Mouse (Mus musculus) left cerebral cortex, postnatal 10 days (tissue): ENCODE measurements at regions not wholly inside any gene's neighbourhood (a gene's known extent, or its start where the extent isn't known, plus 50 kb on each side); places are given as distances from the start of the nearest gene placed in this dataset.

Source experiments
- DNase-seq, 2 experiments: peaks; one replicate each; pipeline ENCODE4 v3.0.0; 2021 to 2022; ENCODE audit warnings: low spot score in 2 of 2, mixed read lengths in 1 of 2; ENCODE audit errors: extremely low spot score in 1 of 2
- intact Hi-C: fragments of 180-260 bp; cut with DNase I; formaldehyde crosslinking; loops from one replicate; pipeline ENCODE4 v1.15.1; 2025

DNA sequence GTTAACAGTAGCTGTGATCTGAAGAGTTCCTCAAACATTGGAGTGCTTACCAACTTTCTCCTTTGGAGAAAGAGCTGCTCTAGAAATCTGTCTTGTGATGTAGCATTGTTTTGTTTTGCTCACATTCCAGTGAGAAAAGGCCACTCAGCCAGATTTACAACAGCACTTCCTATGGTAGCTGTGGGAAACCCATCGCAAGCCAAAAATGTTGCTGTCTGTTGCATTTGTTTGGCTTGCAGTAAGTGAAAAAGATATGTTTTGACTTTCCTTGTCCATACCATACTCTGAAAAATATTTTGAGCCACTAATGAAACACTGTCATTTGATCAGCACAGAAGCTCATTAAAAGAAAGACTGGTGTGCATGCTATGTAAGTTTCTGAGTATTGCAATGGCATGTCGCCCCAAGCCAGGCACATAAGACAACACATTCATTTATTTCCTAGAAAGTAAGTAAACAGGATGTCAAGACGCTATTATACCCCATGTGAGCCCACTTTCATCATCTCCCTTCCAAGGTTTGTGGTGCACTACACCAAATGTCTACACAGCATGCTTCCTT lies 66.2 kb downstream of the Car2 start:
- no peak for DNase-seq
- intact Hi-C loops = no loop called here

DNA sequence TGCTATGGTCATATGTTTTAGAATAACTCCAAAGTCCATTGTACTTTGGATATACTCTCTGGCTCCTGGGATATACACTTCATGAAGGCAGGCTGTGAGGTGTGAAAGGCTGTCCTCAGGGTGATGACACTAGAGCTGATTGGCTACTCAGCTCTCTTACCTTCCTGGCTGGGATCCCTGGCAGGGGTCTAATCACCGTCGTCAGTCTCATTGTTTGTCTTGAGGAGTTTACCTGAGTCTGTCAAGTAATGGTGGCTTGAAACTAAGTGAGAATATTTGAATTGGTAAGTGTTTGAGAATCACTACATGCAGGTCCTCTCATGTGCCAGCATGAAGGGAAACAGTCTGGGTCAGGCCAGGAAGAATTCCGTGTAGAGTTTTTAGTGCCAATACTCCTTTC lies 66.9 kb downstream of the Car2 start:
- intact Hi-C loops = no loop called here
- no peak for DNase-seq

DNA sequence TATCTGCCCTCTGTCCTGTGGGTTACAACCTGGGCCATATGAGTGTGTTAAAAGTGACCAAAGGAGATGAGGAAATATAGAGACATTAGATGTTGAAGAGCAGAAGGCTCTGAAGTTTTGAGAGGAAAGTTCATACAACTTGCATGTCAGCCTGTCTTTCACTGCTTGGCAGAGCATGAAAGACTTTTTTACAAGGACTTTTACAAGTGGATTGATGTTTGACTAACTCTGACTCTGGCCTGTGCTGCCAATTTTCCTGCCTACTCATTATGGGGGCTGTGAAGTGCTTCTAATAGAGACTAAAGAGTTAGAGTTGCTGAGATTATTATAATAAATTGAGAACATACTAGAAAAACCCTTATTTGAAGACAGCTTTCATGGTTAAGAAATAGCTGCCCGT lies 71.4 kb downstream of the Car2 start:
- intact Hi-C loops = no loop called here
- DNase-seq = no peak

DNA sequence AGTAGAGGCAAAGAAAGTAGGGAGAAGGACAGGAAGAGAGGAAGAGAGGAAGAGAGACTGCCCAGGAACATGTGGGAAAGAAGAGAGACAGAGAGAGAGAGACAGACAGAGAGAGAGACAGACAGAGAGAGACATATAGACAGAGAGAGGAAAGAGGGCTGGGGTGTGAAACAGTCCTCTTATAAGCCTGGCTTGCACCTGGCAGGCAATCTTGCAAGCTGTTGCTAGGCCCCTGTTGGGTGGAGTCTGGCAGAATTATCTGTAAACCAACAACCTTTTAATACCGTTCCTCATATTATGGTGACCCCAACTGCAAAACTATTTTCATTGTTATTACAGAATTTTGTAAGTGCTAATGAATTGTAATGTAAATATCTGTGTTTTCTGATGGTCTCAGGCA lies 72.2 kb downstream of the Car2 start:
- intact Hi-C loops = no loop called here
- DNase-seq = no peak

DNA sequence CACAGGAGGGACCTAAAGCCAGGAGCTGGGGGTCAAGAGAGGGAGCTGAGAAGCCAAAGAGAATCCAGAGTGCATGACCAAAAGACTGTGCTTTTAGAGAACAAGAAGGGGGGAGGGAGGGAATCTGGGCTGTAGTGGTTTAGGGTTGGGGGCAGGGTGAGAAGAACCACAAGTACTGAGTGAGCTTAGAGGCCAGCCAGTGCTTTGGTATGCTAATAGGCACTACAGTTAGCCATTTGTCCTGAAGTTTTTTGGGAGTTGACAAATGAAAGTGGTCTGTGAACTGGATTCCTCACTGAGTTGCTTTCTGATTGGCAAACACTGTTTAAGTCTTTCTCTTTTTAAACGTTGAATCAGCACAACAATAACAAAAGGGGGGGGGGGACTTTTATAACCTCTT lies 73.5 kb downstream of the Car2 start:
- intact Hi-C loops = no loop called here

DNA sequence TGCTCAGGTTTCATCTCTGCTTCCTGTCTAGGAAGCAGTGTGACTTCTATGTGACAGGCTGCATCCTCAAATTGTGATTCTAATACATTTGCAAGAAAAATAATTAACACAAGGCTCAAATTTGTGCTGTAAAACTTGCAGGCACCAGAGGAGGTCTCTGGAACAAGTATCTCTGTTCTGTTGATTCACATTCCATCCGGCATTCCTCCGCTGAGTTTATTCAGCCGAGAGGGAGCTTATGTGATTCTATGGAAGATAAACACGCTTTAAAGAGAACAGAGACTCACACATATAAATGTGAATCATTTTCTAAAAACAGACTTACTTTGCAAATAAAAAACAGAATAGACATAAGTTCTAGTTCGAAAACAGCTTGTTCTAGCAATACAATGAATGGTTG lies 78.7 kb downstream of the Car2 start:
- DNase-seq = no peak
- intact Hi-C loops = no loop called here

More for the DNA sequence above, 73.5 kb downstream of the Car2 start:
- peak in 1 of 2 experiments; percentile 13 for DNase-seq

DNA sequence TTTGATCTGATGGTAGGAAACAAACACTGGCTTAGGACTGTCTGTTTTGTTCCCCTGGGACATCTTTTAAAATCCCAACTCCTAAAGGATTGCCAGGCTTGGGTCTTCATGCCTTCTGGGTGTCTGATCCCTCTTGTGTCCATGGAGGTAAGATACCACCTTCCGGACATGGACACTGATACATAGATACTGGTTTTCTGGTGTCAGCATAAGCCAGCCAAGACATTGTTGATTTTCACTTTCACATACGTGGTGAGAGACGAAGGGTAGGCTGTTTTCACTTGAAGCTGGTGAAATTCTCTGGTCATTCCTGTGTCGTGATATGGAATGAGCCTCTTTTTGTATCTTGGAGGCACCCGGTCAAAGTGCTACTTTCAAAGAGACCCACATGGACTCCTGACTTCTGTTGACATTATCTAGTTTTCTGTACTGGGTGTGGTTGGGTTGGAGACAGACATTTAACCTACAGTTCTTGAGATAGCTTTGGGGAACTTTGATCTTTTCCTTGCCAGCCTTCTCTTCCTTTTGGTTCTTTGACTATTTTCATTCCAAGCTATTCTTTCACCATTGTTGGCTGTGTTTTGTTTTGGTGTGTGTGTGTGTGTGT lies 79.5 kb downstream of the Car2 start:
- intact Hi-C loops = no loop called here
- DNase-seq = no peak

DNA sequence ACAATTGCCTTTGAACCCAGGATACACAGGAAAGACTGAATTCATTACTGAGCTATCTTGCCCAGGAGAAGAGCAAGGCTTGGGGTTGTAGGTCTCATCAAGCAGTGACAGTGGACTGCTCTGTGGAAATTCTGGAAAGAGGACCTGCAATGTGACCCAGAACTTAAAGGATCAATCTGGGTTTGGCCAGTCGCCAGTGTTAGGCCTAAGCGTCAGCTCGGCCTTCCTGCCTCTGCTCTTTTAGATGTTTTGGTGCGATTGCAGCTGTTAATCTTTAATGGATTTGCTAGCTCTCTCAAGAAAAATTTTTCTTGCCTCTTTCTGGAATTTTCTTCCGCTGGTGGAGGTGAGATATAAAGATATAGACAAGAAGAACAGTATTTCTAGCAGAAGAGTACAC lies 81.2 kb downstream of the Car2 start:
- intact Hi-C loops = no loop called here
- peak in 1 of 2 experiments; percentile 22 for DNase-seq

DNA sequence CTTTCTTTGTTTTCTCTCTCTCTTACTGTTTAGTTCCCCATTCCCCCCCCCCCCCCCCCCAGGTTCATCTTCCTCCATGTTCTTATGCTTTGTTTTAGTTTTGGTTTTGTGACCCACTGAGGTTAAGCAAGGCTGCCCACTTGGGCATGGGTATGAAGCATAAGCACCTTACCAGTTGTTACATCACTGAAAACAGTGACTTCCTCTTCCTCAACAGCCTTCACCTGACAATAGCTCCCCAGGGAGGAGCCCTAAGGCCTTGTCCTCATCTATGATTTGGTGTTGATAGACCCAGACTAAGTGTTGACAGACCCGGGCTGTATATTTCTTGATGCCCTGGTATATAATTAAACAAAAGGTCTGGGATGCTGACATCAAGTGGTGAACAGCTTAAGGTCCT lies 82.3 kb downstream of the Car2 start:
- DNase-seq = no peak
- intact Hi-C loops = no loop called here

DNA sequence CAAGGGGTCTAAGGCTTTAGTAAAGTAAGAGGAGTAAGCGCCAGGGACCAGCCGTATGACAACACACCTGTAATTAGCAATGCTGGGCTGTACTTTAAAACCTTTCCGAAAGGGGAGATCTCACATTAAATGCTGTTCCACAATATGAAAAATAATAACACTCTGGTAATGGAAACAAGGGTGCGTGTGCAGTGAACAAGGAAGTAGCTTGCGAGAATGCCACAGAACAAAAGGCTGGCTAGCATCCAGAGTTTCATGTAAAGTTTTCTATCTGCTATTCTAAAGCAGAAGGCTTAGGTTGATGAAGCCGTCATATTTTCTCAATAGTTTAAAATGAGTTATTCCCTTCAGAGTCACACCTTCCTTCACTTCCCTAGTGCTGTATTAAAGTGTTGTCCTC lies 83.6 kb downstream of the Car2 start:
- intact Hi-C loops = no loop called here
- DNase-seq = no peak

DNA sequence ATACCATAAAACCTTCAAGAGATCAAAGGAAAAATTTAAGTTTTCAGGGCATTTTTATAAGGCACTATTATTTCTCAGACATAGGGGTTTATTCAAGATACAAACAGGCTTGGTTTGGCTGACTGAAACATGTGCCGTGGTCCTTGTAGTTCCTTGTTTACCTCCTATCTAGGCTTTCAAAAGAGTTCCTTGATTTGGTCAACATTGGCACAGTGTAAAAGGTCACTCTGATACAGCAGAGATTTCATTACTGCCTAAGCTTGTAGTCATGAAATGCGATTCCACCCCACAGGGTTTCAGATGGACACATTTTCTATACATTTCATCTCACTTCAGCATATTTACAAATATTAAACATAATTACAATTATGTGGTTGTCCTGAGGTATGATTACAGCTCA lies 85.6 kb downstream of the Car2 start:
- DNase-seq = no peak
- intact Hi-C loops = no loop called here

DNA sequence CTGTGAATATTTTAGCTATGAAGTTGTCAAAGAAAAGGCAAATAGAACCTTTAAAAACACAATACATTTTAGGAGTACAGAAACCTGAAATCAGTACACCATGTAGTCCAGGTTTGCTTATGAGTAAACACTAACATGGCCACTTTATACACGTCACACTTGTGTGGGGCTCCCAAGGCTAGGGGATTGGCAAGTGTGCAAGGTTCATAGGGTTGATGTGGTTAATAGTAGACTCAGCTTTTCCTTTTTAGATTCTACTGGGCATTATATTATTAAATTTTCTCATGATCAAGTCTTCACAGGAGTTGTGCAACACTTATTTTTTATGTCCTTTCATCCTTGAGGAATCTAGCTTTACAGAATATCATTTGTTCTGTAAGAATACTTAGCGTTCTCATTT lies 88.7 kb downstream of the Car2 start:
- DNase-seq = no peak
- intact Hi-C loops = no loop called here

DNA sequence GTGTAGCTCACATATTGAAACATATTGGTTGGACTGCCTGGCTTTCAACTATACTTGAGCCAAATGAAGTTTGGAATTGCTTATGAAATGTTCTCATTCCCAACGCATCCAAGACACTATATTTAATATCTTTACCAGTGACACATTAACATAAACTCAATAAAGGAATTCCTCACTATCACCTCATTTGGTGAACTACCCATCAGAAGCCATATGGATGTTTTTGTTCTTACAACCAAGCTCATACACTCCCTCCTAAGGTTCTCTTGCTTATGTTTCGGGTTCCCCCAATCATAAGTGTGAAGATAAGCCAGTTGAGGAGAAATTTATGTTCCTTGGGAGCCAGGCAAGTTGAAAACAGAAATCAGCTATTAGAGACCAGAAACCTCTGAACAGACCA lies 89.1 kb downstream of the Car2 start:
- DNase-seq = no peak
- intact Hi-C loops = no loop called here

DNA sequence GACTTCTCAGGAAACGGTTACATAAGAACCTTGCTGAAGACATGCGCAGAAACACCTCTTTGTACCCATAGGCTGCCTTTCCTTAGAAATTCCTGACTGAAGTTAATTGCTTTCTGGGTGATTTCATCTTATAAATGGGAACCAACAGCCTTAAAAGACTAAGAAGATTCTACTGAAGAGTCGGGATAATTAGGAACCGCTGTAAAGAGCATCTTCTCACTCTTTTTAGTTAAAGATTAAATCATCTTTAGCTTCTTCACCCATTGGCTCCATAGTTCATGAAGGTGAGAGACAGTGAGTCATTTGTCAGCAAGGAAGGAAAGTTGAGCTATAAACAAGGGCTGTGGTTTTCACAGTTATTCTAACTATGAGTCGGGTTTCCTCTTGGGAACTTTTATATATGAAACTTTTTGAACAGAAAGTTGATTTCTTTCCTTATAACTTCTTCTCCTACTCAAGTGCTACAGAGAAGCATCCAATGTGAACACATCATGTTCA lies 93.1 kb downstream of the Car2 start:
- DNase-seq = no peak
- intact Hi-C loops = no loop called here

DNA sequence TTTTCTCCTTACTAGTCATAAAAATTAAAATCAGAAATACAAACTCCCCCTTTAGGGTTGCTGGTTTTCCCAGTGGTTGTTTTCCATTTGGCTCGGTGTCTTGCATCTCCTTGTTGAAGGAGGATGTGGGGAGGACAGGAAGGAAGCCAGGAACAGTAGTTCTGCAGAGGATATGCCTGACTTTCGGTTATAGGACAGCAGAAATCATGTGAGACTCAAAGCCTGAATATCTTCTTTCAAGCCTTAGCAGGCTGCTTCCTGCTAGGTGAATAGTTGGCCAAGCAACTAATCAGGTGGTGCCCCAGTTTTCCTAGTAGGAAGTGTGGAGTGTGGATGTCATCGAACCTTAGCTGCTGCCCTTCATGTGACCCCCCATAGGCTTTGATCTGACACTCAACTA lies 103.6 kb downstream of the Car2 start:
- intact Hi-C loops = no loop called here
- DNase-seq = no peak

DNA sequence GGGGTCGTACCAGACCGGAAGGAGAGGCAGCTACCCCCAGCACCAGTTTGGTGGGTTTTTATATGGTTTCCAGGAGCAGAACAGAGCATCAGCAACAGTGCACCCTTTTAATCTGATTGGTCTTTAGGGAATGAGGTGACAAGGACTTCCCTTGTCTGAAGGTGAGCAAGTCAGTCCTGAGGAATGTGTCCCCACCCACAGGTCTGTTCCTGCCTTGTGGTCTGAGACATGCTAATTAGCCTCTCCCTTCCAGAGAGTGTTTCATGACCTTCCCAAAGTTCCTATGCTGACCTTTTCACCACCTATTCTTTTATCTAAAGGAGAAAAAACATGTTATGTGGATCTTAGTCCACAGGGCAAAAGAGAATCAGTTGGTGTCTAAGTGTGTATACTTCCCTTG lies 107.9 kb downstream of the Car2 start:
- no peak for DNase-seq

DNA sequence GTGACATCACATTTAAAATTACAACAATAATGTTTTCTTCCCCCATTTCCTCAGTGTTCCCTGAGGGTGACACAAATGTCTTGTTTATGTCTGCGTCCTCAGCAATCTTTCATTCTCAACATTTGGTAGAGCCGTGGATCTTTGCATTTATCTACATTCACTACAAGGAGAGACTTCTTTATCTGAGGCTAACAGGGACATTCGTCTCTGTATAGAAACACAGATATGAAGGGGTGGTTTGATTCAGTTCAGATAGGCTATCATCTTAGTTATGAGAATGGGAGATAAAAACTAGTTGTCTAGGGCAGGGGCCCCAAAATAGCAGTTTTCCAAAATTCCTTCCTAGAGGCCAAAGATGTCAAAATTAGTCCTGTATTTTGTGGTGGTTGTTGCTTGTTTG lies 111.2 kb downstream of the Car2 start:
- no peak for DNase-seq
- intact Hi-C loops = no loop called here

More for the DNA sequence above, 107.9 kb downstream of the Car2 start:
- intact Hi-C loops = no loop called here

DNA sequence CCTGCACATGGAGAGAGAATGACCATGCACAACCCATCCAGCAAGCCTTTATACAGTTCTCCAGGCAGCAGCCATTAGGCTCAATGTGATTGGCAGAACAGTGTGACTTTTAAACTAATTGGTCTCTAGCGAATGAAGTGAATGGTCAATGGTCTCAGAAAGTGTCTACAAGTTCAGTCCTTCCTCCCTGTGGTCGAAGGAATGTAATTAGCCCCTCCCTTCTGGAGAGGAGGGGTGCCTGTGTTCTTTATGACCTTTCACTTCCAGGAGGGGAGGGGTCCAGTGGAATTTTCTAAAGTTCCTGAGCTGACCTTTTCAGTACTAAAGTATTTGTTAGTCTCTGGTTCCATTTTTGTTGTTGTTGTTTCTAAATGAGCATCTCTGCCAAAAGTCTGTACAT lies 112.4 kb downstream of the Car2 start:
- intact Hi-C loops = no loop called here
- DNase-seq = no peak

DNA sequence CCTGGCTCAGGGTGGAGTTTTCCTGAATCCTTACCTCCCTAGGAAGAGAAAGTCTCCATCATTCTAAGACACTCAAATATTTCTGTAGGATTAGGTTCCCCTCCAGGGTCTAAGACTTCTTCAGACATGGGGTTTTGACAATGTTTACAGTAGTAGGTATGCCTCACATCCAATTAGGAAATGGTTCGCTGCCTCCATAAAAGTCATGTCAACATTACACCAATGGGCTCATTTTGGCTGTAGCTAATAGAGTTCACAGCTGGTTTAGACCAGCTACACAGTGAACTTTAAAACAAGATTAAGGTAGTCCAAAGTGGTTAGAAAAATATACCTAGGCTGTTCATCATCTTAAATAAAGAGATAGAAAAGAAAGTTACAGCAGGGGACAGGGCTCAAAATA lies 113.3 kb downstream of the Car2 start:
- intact Hi-C loops = no loop called here

DNA sequence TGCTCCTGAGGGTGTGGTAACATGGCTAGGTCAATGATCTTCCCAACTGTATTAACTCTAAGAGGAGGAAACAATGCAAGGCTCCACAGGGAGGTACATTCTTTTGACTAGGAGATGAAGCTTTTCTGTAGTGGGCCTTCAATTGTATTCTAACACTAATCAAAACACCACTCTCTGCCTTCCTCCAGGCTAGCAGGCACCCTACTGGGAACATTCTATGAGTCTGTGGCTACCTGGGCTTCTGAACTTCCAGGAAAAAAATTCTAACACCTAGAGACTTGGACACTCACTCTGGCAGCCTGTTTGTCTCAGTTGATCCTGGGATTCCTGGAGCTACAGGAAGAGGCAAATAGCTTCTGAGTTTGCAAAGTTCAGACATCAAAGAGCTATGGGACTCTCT lies 113.8 kb downstream of the Car2 start:
- intact Hi-C loops = no loop called here

More for the DNA sequence above, 113.3 kb downstream of the Car2 start:
- DNase-seq = no peak

DNA sequence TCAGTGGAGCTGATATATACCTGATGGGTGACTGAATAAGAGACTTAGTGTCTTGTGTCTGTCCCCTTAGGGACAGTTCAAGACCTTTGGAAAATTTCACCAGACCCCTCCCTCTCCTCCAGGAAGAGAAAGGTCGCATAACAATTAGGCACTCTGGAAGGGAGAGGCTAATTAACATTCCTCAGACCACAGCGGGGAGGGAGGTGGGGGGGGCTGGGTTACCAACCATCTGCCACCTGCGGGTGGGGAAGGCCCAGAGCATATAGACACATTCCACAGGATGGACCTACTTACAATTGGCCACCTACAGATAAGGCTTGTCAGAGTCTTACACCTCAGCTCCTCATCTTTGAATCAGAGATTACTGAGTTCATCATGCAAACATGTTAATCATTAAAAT lies 114.6 kb downstream of the Car2 start:
- intact Hi-C loops = no loop called here
- DNase-seq = no peak

More for the DNA sequence above, 113.8 kb downstream of the Car2 start:
- no peak for DNase-seq
